Mouse (Mus musculus): Measurements from ENCODE around the gene Gpc6. TPM values are rescaled to one million over a fixed set of nuclear protein-coding genes. Genes with fewer than 3 reads are reported as not detected.

Gene Gpc6
- polyA plus RNA-seq, 1 experiment from 2014 or later, result 31.8 TPM

GRCm38 (mm10) chr14:117712311-117712710, 787.2 kb downstream of the Gpc6 start:
- H3K27ac ChIP-seq, result no peak overlapping the region
- H3K9me3 ChIP-seq, result no peaks in the 10 kb centered on the region
- 90% methylated on average over 7 of the region's 7 CpGs for WGBS
- H3K27me3 ChIP-seq (ENCODE audit: insufficient read depth, poor library complexity, severe bottlenecking), result no peaks in the 10 kb centered on the region
- no peak for DNase-seq (ENCODE audit: low spot score)
- 0 out of 2 replicates have a peak, but pooled peaks cover 4% of the 10 kb centered on the region for H3K4me1 ChIP-seq
- H3K4me3 ChIP-seq, result no peak overlapping the region
- no peaks in the 10 kb centered on the region for H3K36me3 ChIP-seq

GRCm38 (mm10) chr14:117714165-117714564, 789.0 kb downstream of the Gpc6 start:
- H3K9me3 ChIP-seq, result no peaks in the 10 kb centered on the region
- H3K4me3 ChIP-seq, result no peak overlapping the region
- H3K27me3 ChIP-seq (ENCODE audit: insufficient read depth, poor library complexity, severe bottlenecking), result no peaks in the 10 kb centered on the region
- no peak for DNase-seq (ENCODE audit: low spot score)
- 67% methylated on average over 8 of the region's 8 CpGs for WGBS
- no peaks in the 10 kb centered on the region for H3K36me3 ChIP-seq
- no peak overlapping the region for H3K27ac ChIP-seq
- 0 out of 2 replicates have a peak, but pooled peaks cover 4% of the 10 kb centered on the region for H3K4me1 ChIP-seq

- 87% methylated on average over 3 of the region's 3 CpGs for WGBS
- DNase-seq (ENCODE audit: low spot score), result no peak
Measured at GRCm38 (mm10) chr14:117716305-117716704, 791.2 kb downstream of the Gpc6 start.

GRCm38 (mm10) chr14:117728741-117729140, 803.6 kb downstream of the Gpc6 start:
- H3K27ac ChIP-seq, result no peak overlapping the region
- WGBS, result 87% methylated on average over 2 of the region's 2 CpGs
- H3K9me3 ChIP-seq, result no peaks in the 10 kb centered on the region
- H3K4me1 ChIP-seq, result no peaks in the 10 kb centered on the region
- H3K27me3 ChIP-seq (ENCODE audit: insufficient read depth, poor library complexity, severe bottlenecking), result no peaks in the 10 kb centered on the region
- no peaks in the 10 kb centered on the region for H3K36me3 ChIP-seq
- DNase-seq (ENCODE audit: low spot score), result no peak
- H3K4me3 ChIP-seq, result no peak overlapping the region

More at GRCm38 (mm10) chr14:117716305-117716704, 791.2 kb downstream of the Gpc6 start:
- Histone ChIP-seq H3K4me1 (no peaks in the 10 kb centered on the region), H3K9me3 (no peaks in the 10 kb centered on the region), H3K4me3 (no peak overlapping the region), H3K27me3 (ENCODE audit: insufficient read depth, poor library complexity, severe bottlenecking) (no peaks in the 10 kb centered on the region), H3K36me3 (no peaks in the 10 kb centered on the region), H3K27ac (no peak overlapping the region)

- 77% methylated on average over 7 of the region's 7 CpGs for WGBS
- DNase-seq (ENCODE audit: low spot score), result no peak
- no peak overlapping the region for H3K4me3 ChIP-seq
- H3K9me3 ChIP-seq, result no peaks in the 10 kb centered on the region
- H3K4me1 ChIP-seq, result no peaks in the 10 kb centered on the region
- H3K27me3 ChIP-seq (ENCODE audit: insufficient read depth, poor library complexity, severe bottlenecking), result no peaks in the 10 kb centered on the region
- no peaks in the 10 kb centered on the region; the same call in 1 of the 2 replicates for H3K36me3 ChIP-seq
- H3K27ac ChIP-seq, result no peak overlapping the region
Measured at GRCm38 (mm10) chr14:117755231-117755630, 830.1 kb downstream of the Gpc6 start.

- H3K4me3 ChIP-seq, result no peak overlapping the region
- no peaks in the 10 kb centered on the region for H3K4me1 ChIP-seq
- no peaks in the 10 kb centered on the region for H3K36me3 ChIP-seq
- 76% methylated on average over 7 of the region's 7 CpGs for WGBS
- H3K9me3 ChIP-seq, result no peaks in the 10 kb centered on the region
- no peak overlapping the region for H3K27ac ChIP-seq
- DNase-seq (ENCODE audit: low spot score), result no peak
- H3K27me3 ChIP-seq (ENCODE audit: insufficient read depth, poor library complexity, severe bottlenecking), result no peaks in the 10 kb centered on the region
Measured at GRCm38 (mm10) chr14:117756505-117756904, 831.4 kb downstream of the Gpc6 start.

GRCm38 (mm10) chr14:117757790-117758358, 832.8 kb downstream of the Gpc6 start:
- Histone ChIP-seq H3K4me1 (no peaks in the 10 kb centered on the region), H3K27ac (no peak overlapping the region), H3K9me3 (no peaks in the 10 kb centered on the region), H3K4me3 (no peak overlapping the region), H3K36me3 (no peaks in the 10 kb centered on the region), H3K27me3 (ENCODE audit: insufficient read depth, poor library complexity, severe bottlenecking) (no peaks in the 10 kb centered on the region)
- no peak for DNase-seq (ENCODE audit: low spot score)
- WGBS, result 70% methylated on average over 6 of the region's 6 CpGs

- Histone ChIP-seq H3K36me3 (no peaks in the 10 kb centered on the region), H3K27me3 (ENCODE audit: insufficient read depth, poor library complexity, severe bottlenecking) (no peaks in the 10 kb centered on the region), H3K9me3 (no peaks in the 10 kb centered on the region), H3K4me1 (no peaks in the 10 kb centered on the region), H3K27ac (no peak overlapping the region), H3K4me3 (no peak overlapping the region)
- WGBS, result 83% methylated on average over 4 of the region's 4 CpGs
- DNase-seq (ENCODE audit: low spot score), result no peak
Measured at GRCm38 (mm10) chr14:117760830-117761517, 835.9 kb downstream of the Gpc6 start.

- Histone ChIP-seq H3K36me3 (no peaks in the 10 kb centered on the region), H3K4me1 (no peaks in the 10 kb centered on the region), H3K9me3 (no peaks in the 10 kb centered on the region), H3K4me3 (no peak overlapping the region), H3K27me3 (ENCODE audit: insufficient read depth, poor library complexity, severe bottlenecking) (no peaks in the 10 kb centered on the region), H3K27ac (no peak overlapping the region)
- WGBS, result 89% methylated on average over 5 of the region's 5 CpGs
- DNase-seq (ENCODE audit: low spot score), result no peak
Measured at GRCm38 (mm10) chr14:117762934-117763333, 837.8 kb downstream of the Gpc6 start.

GRCm38 (mm10) chr14:117767861-117768260, 842.7 kb downstream of the Gpc6 start:
- WGBS, result 77% methylated on average over 4 of the region's 4 CpGs
- H3K27me3 ChIP-seq (ENCODE audit: insufficient read depth, poor library complexity, severe bottlenecking), result no peaks in the 10 kb centered on the region
- H3K9me3 ChIP-seq, result no peaks in the 10 kb centered on the region
- H3K27ac ChIP-seq, result no peak overlapping the region
- H3K4me3 ChIP-seq, result no peak overlapping the region
- H3K4me1 ChIP-seq, result no peaks in the 10 kb centered on the region
- DNase-seq (ENCODE audit: low spot score), result no peak
- no peaks in the 10 kb centered on the region for H3K36me3 ChIP-seq

GRCm38 (mm10) chr14:117768697-117769096, 843.6 kb downstream of the Gpc6 start:
- Histone ChIP-seq H3K4me3 (no peak overlapping the region), H3K4me1 (no peaks in the 10 kb centered on the region), H3K9me3 (no peaks in the 10 kb centered on the region), H3K27me3 (ENCODE audit: insufficient read depth, poor library complexity, severe bottlenecking) (no peaks in the 10 kb centered on the region), H3K36me3 (no peaks in the 10 kb centered on the region), H3K27ac (no peak overlapping the region)
- WGBS, result 84% methylated on average over 7 of the region's 7 CpGs
- no peak for DNase-seq (ENCODE audit: low spot score)

- 74% methylated on average over 2 of the region's 2 CpGs for WGBS
- H3K9me3 ChIP-seq, result no peaks in the 10 kb centered on the region
- H3K36me3 ChIP-seq, result no peaks in the 10 kb centered on the region
- H3K27me3 ChIP-seq (ENCODE audit: insufficient read depth, poor library complexity, severe bottlenecking), result no peaks in the 10 kb centered on the region
- H3K4me1 ChIP-seq, result no peaks in the 10 kb centered on the region
- no peak overlapping the region for H3K4me3 ChIP-seq
- no peak for DNase-seq (ENCODE audit: low spot score)
- no peak overlapping the region for H3K27ac ChIP-seq
Measured at GRCm38 (mm10) chr14:117773373-117773772, 848.3 kb downstream of the Gpc6 start.

GRCm38 (mm10) chr14:117777866-117778500, 852.9 kb downstream of the Gpc6 start:
- H3K9me3 ChIP-seq, result no peaks in the 10 kb centered on the region
- no peaks in the 10 kb centered on the region for H3K36me3 ChIP-seq
- H3K4me1 ChIP-seq, result no peaks in the 10 kb centered on the region
- no peaks in the 10 kb centered on the region for H3K27me3 ChIP-seq (ENCODE audit: insufficient read depth, poor library complexity, severe bottlenecking)
- WGBS, result 89% methylated on average over 13 of the region's 13 CpGs
- DNase-seq (ENCODE audit: low spot score), result no peak
- H3K4me3 ChIP-seq, result no peak overlapping the region
- H3K27ac ChIP-seq, result no peak overlapping the region

All from heart, embryonic 10.5 days (tissue).